Mouse (Mus musculus) liver, adult 2 months (tissue): ENCODE data around the gene Jaml. TPM values are rescaled to one million over a fixed set of nuclear protein-coding genes. Genes with fewer than 3 reads are reported as not detected.

Source experiments
- DNase-seq: peaks from one replicate; pipeline ENCODE4 v3.0.0-alpha.2; 2011; ENCODE audit warnings: low read depth, low spot score; ENCODE audit errors: extremely low read depth
- H3K27ac ChIP-seq: fragments of 200-500 bp; replicated peaks from 2 replicates; pipeline ENCODE4 v1.5.1; 2012; ENCODE audit warnings: low read depth, mild to moderate bottlenecking, control low read depth, inconsistent platforms, low read length; ENCODE audit not compliant: insufficient read depth
- H3K27me3 ChIP-seq: fragments of 200-500 bp; 2 replicates; pipeline ENCODE4 v1.6.1; 2012; ENCODE audit warnings: mild to moderate bottlenecking, moderate library complexity, low read length, inconsistent platforms; ENCODE audit not compliant: control insufficient read depth, insufficient read depth
- H3K36me3 ChIP-seq: fragments of 200-500 bp; 2 replicates; pipeline ENCODE4 v1.6.1; 2012; ENCODE audit warnings: low read length, inconsistent platforms; ENCODE audit not compliant: control insufficient read depth, insufficient read depth
- H3K4me1 ChIP-seq: fragments of 200-500 bp; 2 replicates; pipeline ENCODE4 v1.6.1; 2011; ENCODE audit warnings: low read length; ENCODE audit not compliant: control insufficient read depth, insufficient read depth
- H3K4me3 ChIP-seq: fragments of 200-500 bp; 2 replicates; pipeline ENCODE4 v1.5.1; 2011; ENCODE audit warnings: low read depth, mild to moderate bottlenecking, control low read depth, low read length, moderate library complexity; ENCODE audit not compliant: insufficient read depth
- H3K79me2 ChIP-seq: fragments of 200-500 bp; 2 replicates; pipeline ENCODE4 v1.6.1; 2012; ENCODE audit warnings: inconsistent platforms, mild to moderate bottlenecking, low read length, moderate library complexity; ENCODE audit not compliant: control insufficient read depth, insufficient read depth
- H3K9ac ChIP-seq: fragments of 200-500 bp; 2 replicates; pipeline ENCODE4 v1.6.1; 2012; ENCODE audit warnings: low read depth, mild to moderate bottlenecking, control low read depth, inconsistent platforms, low read length
- CTCF ChIP-seq: fragments of 200-500 bp; IDR thresholded peaks from 2 replicates; pipeline ENCODE4 v1.5.1; 2011; ENCODE audit warnings: low read depth, low read length, control low read depth
- POLR2A ChIP-seq: fragments of 200-500 bp; IDR thresholded peaks from 2 replicates; pipeline ENCODE4 v1.6.1; 2011; ENCODE audit warnings: low read length, control low read depth; ENCODE audit not compliant: insufficient read depth; ENCODE audit errors: extremely low read depth
- WGBS: fragments of 180-500 bp; shearing (Covaris S2); methylation state at CpG from one replicate; pipeline ENCODE4 v1.1.7; 2018; 5-methylcytosine and 5-hydroxymethylcytosine counted together
- polyA plus RNA-seq: library from polyadenylated mRNA; depleted of rRNA; stranded (reverse); fragments of >200 nt; gene quantifications from 2 replicates; pipeline ENCODE4 v1.2.3, GENCODE M21; 2012
- total RNA-seq: library from RNA; depleted of rRNA; stranded (reverse); fragments of >200 nt; gene quantifications from 2 replicates; pipeline ENCODE4 v1.2.3, GENCODE M21; 2014

Jaml gene
- total and polyA plus RNA-seq, 2 experiments, result 0.11 to 1.8 TPM

- Histone ChIP-seq H3K4me1 (no peaks in the 10 kb centered on the region), H3K27me3 (peaks cover 16% of the 10 kb centered on the region), H3K9ac (no peak overlapping the region), H3K36me3 (no peaks in the 10 kb centered on the region), H3K79me2 (no peaks in the 10 kb centered on the region), H3K4me3 (no peak overlapping the region), H3K27ac (no peak overlapping the region)
- 45% methylated on average over 7 of the region's 7 CpGs for WGBS
- TF ChIP-seq CTCF (no peak), POLR2A (no peak)
- DNase-seq, result no peak
Measured at GRCm38 (mm10) chr9:45139082-45139481, 60.1 kb downstream of the Jaml start.

- no peaks in the 10 kb centered on the region for H3K4me1 ChIP-seq
- TF ChIP-seq POLR2A (no peak), CTCF (no peak)
- WGBS, result 76% methylated on average over 7 of the region's 7 CpGs
- H3K9ac ChIP-seq, result no peak overlapping the region
- DNase-seq, result no peak
- no peak overlapping the region for H3K4me3 ChIP-seq
- no peak overlapping the region for H3K27ac ChIP-seq
- H3K36me3 ChIP-seq, result no peaks in the 10 kb centered on the region
- H3K79me2 ChIP-seq, result no peaks in the 10 kb centered on the region
- H3K27me3 ChIP-seq, result peaks cover 20% of the 10 kb centered on the region
Measured at GRCm38 (mm10) chr9:45140945-45141344, 62.0 kb downstream of the Jaml start.

GRCm38 (mm10) chr9:45142686-45143085, 63.7 kb downstream of the Jaml start:
- no peak overlapping the region for H3K27ac ChIP-seq

GRCm38 (mm10) chr9:45145533-45146266, 66.7 kb downstream of the Jaml start:
- WGBS, result 22% methylated on average over 27 of the region's 27 CpGs
- Histone ChIP-seq H3K4me1 (no peaks in the 10 kb centered on the region; the same call in 1 of the 2 replicates), H3K4me3 (no peak overlapping the region), H3K9ac (no peak overlapping the region), H3K36me3 (no peaks in the 10 kb centered on the region), H3K27ac (no peak overlapping the region), H3K27me3 (peaks cover 4% of the 10 kb centered on the region; the same call in 1 of the 2 replicates), H3K79me2 (no peaks in the 10 kb centered on the region)
- no peak for DNase-seq
- TF ChIP-seq POLR2A, result no peak
- TF ChIP-seq CTCF, result no peak

More at GRCm38 (mm10) chr9:45142686-45143085, 63.7 kb downstream of the Jaml start:
- Histone ChIP-seq H3K36me3 (no peaks in the 10 kb centered on the region), H3K27me3 (peaks cover 20% of the 10 kb centered on the region), H3K4me1 (no peaks in the 10 kb centered on the region; the same call in 1 of the 2 replicates), H3K79me2 (no peaks in the 10 kb centered on the region), H3K4me3 (no peak overlapping the region), H3K9ac (no peak overlapping the region)
- no peak for DNase-seq
- TF ChIP-seq POLR2A (no peak), CTCF (no peak)
- WGBS, result 59% methylated on average over 3 of the region's 3 CpGs

GRCm38 (mm10) chr9:45146267-45146597, 67.2 kb downstream of the Jaml start:
- no peak for TF ChIP-seq POLR2A
- TF ChIP-seq CTCF, result peak; percentile 41
- H3K27ac ChIP-seq, result no peak overlapping the region
- H3K4me3 ChIP-seq, result no peak overlapping the region
- H3K4me1 ChIP-seq, result no peaks in the 10 kb centered on the region; the same call in 1 of the 2 replicates
- no peaks in the 10 kb centered on the region for H3K36me3 ChIP-seq
- H3K9ac ChIP-seq, result no peak overlapping the region
- H3K27me3 ChIP-seq, result peaks cover 4% of the 10 kb centered on the region; the same call in 1 of the 2 replicates
- peak; percentile 29 for DNase-seq
- 1% methylated on average over 5 of the region's 5 CpGs for WGBS
- no peaks in the 10 kb centered on the region for H3K79me2 ChIP-seq

GRCm38 (mm10) chr9:45150933-45151332, 72.0 kb downstream of the Jaml start:
- Histone ChIP-seq H3K9ac (no peak overlapping the region), H3K79me2 (no peaks in the 10 kb centered on the region), H3K27me3 (no peaks in the 10 kb centered on the region), H3K4me3 (no peak overlapping the region), H3K36me3 (no peaks in the 10 kb centered on the region), H3K4me1 (no peaks in the 10 kb centered on the region; the same call in 1 of the 2 replicates), H3K27ac (no peak overlapping the region)
- no peak for DNase-seq
- TF ChIP-seq POLR2A (no peak), CTCF (no peak)
- WGBS, result 61% methylated on average over 1 of the region's 1 CpGs
